Mouse (Mus musculus) heart, adult 11 months (tissue): ENCODE measurements around the gene Acmsd.
A peak's percentile ranks its signal among the peaks of the same experiment; 100 is the strongest.

Experiments used
- DNase-seq: peaks from one replicate; pipeline ENCODE4 v3.0.0; 2022

The Acmsd gene

GRCm38 (mm10) chr1:127776246-127776645 is 47.0 kb downstream of the Acmsd start:
- peak; percentile 8 for DNase-seq

GRCm38 (mm10) chr1:127778611-127779010 is 49.4 kb downstream of the Acmsd start:
- DNase-seq, result peak; percentile 69

- DNase-seq, result peak; percentile 57
Measured at GRCm38 (mm10) chr1:127780142-127780541, 50.9 kb downstream of the Acmsd start.

GRCm38 (mm10) chr1:127780849-127781248 is 51.6 kb downstream of the Acmsd start:
- DNase-seq, result peak; percentile 9

- peak; percentile 61 for DNase-seq
Measured at GRCm38 (mm10) chr1:127783862-127784261, 54.6 kb downstream of the Acmsd start.

- DNase-seq, result peak; percentile 44
Measured at GRCm38 (mm10) chr1:127785882-127786281, 56.7 kb downstream of the Acmsd start.

- DNase-seq, result no peak
Measured at GRCm38 (mm10) chr1:127788943-127789342, 59.7 kb downstream of the Acmsd start.

- DNase-seq, result peak; percentile 19
Measured at GRCm38 (mm10) chr1:127793459-127793858, 64.2 kb downstream of the Acmsd start.

- DNase-seq, result peak; percentile 12
Measured at GRCm38 (mm10) chr1:127795087-127795769, 66.0 kb downstream of the Acmsd start.

GRCm38 (mm10) chr1:127796341-127796740 is 67.1 kb downstream of the Acmsd start:
- DNase-seq, result peak; percentile 1

GRCm38 (mm10) chr1:127796752-127797151 is 67.5 kb downstream of the Acmsd start:
- DNase-seq, result peak; percentile 80

GRCm38 (mm10) chr1:127802916-127803315 is 73.7 kb downstream of the Acmsd start:
- peak; percentile 84 for DNase-seq

- DNase-seq, result peak; percentile 74
Measured at GRCm38 (mm10) chr1:127808671-127809070, 79.5 kb downstream of the Acmsd start.

GRCm38 (mm10) chr1:127812929-127813328 is 83.7 kb downstream of the Acmsd start:
- peak; percentile 55 for DNase-seq

GRCm38 (mm10) chr1:127816381-127816780 is 87.2 kb downstream of the Acmsd start:
- peak; percentile 73 for DNase-seq
